Mouse (Mus musculus) MEL (cell line): Measurements from ENCODE around the gene Dkk3.

ENCODE experiments used
- CTCF ChIP-seq, 3 experiments: IDR thresholded peaks in 2 of 3; conservative IDR thresholded peaks in 1 of 3; 2 replicates each; pipeline ENCODE4 v1.5.1; 2011 to 2012; ENCODE audit warnings: low read length in 3 of 3, low read depth in 2 of 3, mild to moderate bottlenecking in 2 of 3, improper control_type of control experiment in 1 of 3, inconsistent platforms in 1 of 3, mixed read lengths in 1 of 3, moderate library complexity in 1 of 3; ENCODE audit not compliant: control insufficient read depth in 1 of 3, insufficient read depth in 1 of 3, poor library complexity in 1 of 3, severe bottlenecking in 1 of 3
- EP300 ChIP-seq, 2 experiments: IDR thresholded peaks; 2 replicates each; pipeline ENCODE4 v1.6.1; 2011; ENCODE audit warnings: improper control_type of control experiment in 2 of 2, low read length in 2 of 2, low read depth in 1 of 2, mild to moderate bottlenecking in 1 of 2
- GATA1 ChIP-seq: IDR thresholded peaks from 2 replicates; pipeline ENCODE4 v1.6.1; 2011; ENCODE audit warnings: low read depth, low read length, improper control_type of control experiment
- HCFC1 ChIP-seq: IDR thresholded peaks from 2 replicates; pipeline ENCODE4 v1.6.1; 2012; ENCODE audit warnings: low read depth, mild to moderate bottlenecking, inconsistent platforms, low read length, improper control_type of control experiment, moderate library complexity
- MEF2A ChIP-seq: IDR thresholded peaks from 2 replicates; pipeline ENCODE4 v1.6.1; 2014; ENCODE audit warnings: low read depth, mild to moderate bottlenecking, inconsistent platforms, low read length, improper control_type of control experiment; ENCODE audit not compliant: poor library complexity, insufficient replicate concordance, severe bottlenecking; ENCODE audit errors: extremely low read depth
- MYC ChIP-seq: IDR thresholded peaks from 2 replicates; pipeline ENCODE4 v1.6.1; 2011; ENCODE audit warnings: low read depth, mild to moderate bottlenecking, low read length, improper control_type of control experiment, moderate library complexity
- POLR2A ChIP-seq, 2 experiments: IDR thresholded peaks; 2 replicates each; pipeline ENCODE4 v1.6.1; 2011 to 2012; ENCODE audit warnings: low read length in 2 of 2, mild to moderate bottlenecking in 2 of 2, control low read depth in 1 of 2, improper control_type of control experiment in 1 of 2, low read depth in 1 of 2, moderate library complexity in 1 of 2; ENCODE audit not compliant: control insufficient read depth in 1 of 2, insufficient read depth in 1 of 2, poor library complexity in 1 of 2
- POLR2AphosphoS2 ChIP-seq: IDR thresholded peaks from 2 replicates; pipeline ENCODE4 v1.6.1; 2011; ENCODE audit warnings: low read length, improper control_type of control experiment
- TAL1 ChIP-seq: IDR thresholded peaks from 2 replicates; pipeline ENCODE4 v1.6.1; 2012; ENCODE audit warnings: mild to moderate bottlenecking, inconsistent platforms, low read length, moderate library complexity, mixed read lengths
- USF1 ChIP-seq: IDR thresholded peaks from 2 replicates; pipeline ENCODE4 v1.6.1; 2014; ENCODE audit warnings: low read depth, mild to moderate bottlenecking, inconsistent platforms, low read length, improper control_type of control experiment, moderate library complexity
- USF2 ChIP-seq, 2 experiments: IDR thresholded peaks; 2 replicates each; pipeline ENCODE4 v1.6.1; 2011 to 2012; ENCODE audit warnings: improper control_type of control experiment in 2 of 2, low read length in 2 of 2, borderline replicate concordance in 1 of 2, inconsistent platforms in 1 of 2, low read depth in 1 of 2, mild to moderate bottlenecking in 1 of 2; ENCODE audit not compliant: insufficient read depth in 1 of 2
- ZC3H11A ChIP-seq: IDR thresholded peaks from 2 replicates; pipeline ENCODE4 v1.6.1; 2012; ENCODE audit warnings: low read depth, mild to moderate bottlenecking, inconsistent platforms, low read length, improper control_type of control experiment

- no peak for TF ChIP-seq HCFC1
- TF ChIP-seq POLR2AphosphoS2: no peak
- TF ChIP-seq MYC: no peak
- TF ChIP-seq CTCF (IDR thresholded peaks at IDR 0.05 in 2 of 3, conservative IDR thresholded peaks at IDR 0.05 in 1 of 3; ENCODE audit: control insufficient read depth in 1 of 3, insufficient read depth in 1 of 3, low read depth in 2 of 3, low read length in 3 of 3, poor library complexity in 1 of 3, severe bottlenecking in 1 of 3): no peak
- TF ChIP-seq GATA1: no peak
- TF ChIP-seq ZC3H11A: no peak
- no peak for TF ChIP-seq POLR2A (IDR thresholded peaks at IDR 0.05; ENCODE audit: control insufficient read depth in 1 of 2, insufficient read depth in 1 of 2, low read depth in 1 of 2, low read length in 2 of 2, poor library complexity in 1 of 2)
- no peak for TF ChIP-seq MEF2A
- TF ChIP-seq TAL1: no peak
- TF ChIP-seq USF1: no peak
- TF ChIP-seq USF2 (IDR thresholded peaks at IDR 0.05; ENCODE audit: borderline replicate concordance in 1 of 2, insufficient read depth in 1 of 2, low read depth in 1 of 2, low read length in 2 of 2): no peak
- TF ChIP-seq EP300 (IDR thresholded peaks at IDR 0.05; ENCODE audit: low read depth in 1 of 2, low read length in 2 of 2): no peak
Measured at GRCm38 (mm10) chr7:112138168-112138508, 20.7 kb downstream of the Dkk3 start.
